Mouse (Mus musculus) adrenal gland, adult 2 months (tissue): Measurements from ENCODE around the gene Rrbp1. TPM values are rescaled to one million over a fixed set of nuclear protein-coding genes. Genes with fewer than 3 reads are reported as not detected.
A peak's percentile ranks its signal among the peaks of the same experiment; 100 is the strongest.

Experiments used
- DNase-seq: peaks from one replicate; pipeline ENCODE4 v3.0.0; 2021
- polyA plus RNA-seq: library from polyadenylated mRNA; depleted of rRNA; stranded (reverse); fragments of >200 nt; gene quantifications from 2 replicates; pipeline ENCODE4 v1.2.3, GENCODE M21; 2012
- total RNA-seq, 2 experiments: library from RNA; stranded (reverse); gene quantifications; 2 replicates each; pipeline ENCODE4 v1.2.3; 2021

The Rrbp1 gene
- total and polyA plus RNA-seq, 3 experiments, result 36.0 to 193 (median 162) TPM

DNA sequence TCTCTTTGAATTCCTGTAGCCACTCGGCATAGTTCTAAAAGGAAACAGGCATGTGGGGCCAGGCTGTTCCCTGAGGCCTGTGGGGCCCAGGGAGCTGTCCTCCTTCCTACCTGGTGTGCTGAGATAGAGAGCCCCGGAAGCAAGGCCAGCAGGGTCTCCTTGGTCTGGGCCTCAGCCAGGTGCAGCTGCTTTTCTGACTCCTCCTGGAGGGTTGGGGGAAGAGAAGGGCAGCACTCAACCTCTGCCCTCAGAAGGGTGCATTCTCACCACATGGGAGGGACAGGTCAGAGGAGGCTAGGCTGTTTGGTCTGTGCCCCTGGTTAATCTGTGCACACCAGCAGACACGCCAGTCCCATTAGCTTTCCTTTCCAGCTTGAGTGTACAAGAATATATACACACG lies 56.1 kb downstream of the Rrbp1 start:
- no peak for DNase-seq

DNA sequence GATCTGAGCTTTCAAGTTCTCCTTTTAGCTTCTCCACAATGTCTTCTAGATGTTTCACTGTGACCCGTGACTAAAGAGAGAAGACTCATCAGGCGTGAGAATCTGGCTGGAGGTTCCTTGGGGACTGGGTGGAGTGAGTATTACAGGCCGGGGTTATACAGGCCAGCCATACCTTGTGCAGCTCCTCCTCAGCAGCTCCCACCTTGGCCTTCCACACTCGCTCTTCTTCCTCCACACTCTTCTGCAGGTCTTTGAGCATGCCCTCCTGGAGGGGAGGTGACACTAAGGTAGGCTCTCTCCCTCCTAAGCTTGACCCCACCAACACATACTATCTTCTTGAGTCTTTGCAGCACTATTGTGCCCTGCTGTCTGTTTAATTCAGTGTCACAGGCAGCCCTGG lies 57.1 kb downstream of the Rrbp1 start:
- no peak for DNase-seq

DNA sequence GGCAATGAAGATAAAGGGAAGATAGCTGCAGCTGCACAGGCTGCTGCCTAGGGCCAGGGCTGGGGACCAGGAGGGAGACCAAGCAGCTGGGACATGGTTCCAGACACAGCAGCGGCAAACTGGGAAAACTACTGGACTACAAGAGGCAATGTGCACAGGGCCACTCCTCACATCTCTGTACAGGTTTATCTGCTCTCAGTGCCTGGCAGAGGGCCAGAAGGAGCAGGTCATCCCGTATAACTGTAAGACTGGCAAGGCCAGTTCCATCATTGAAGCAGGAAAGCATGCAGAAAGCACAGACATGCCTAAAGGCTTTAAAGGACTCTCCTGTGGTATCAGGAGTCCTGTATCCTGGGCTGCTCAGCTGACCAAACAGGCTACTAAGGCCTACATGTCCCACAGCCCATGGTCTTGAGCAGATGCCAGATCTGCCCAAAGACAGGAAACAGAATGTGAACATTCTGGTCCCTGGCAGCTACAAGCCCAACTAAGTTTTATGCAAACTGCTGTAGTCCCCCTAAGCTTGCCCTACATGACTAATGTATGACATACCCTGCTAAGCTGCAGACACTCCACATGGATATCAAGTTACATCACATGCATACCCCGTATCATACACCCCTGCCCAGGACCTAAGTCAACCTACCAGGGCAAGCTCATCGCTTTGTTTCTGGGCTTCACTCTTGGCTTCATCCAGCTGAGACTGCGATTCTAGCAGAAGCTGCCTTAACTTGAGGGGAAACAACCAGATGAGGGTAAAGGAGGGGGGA lies 59.3 kb downstream of the Rrbp1 start:
- DNase-seq, result peak; percentile 36

DNA sequence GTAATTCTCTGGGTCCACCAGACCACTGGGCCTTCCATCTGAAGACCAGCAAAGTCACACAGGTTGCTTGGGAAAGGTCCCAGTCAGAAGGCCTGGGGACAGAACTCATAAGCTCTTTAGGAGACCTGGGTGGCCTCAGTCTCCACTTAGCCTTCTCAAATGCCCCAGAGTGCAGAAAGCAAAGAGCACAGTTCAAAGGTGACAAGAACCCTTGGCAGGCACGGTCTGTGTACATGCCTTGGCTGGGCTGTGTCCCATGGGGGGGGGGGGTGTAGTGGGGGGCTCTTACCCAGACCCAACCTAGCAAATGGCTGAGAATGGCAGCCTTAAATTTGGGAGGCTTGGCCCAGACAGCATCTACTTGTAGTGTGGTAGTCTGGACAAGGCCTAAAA lies 60.0 kb downstream of the Rrbp1 start:
- no peak for DNase-seq

DNA sequence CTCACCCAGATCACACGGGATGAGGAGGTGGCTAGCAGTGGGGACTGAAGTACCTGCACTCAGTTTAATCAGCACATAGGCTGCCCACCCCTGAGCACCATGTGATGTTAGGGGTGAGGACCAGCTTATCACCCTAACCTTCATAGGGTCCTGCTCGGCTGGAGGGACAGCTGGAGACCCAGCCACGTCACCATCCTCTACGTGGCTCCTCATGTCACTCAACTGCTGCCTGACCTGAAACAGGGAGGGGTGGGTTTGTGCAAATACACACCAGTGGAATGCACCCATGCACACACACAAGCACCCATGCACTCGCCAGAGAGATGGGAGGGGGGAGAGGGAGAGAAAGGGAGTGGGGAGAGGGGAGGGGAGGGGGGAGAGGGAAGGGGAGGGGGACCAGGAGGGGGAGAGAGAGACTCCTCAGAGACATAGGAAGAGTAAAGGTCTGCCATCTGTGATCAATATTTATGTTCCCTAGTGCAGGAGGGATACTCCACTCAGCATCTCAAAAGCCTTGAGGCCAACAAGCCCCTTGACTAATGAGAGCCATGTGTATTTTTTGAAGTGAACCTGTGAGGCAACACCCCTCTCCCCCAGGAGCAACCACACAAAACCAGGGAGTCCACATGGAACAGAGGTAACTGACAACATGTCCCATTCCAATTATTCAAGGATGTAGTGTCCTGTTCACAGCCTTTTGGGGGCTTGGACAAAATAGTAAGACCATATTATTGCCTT lies 60.6 kb downstream of the Rrbp1 start:
- no peak for DNase-seq

DNA sequence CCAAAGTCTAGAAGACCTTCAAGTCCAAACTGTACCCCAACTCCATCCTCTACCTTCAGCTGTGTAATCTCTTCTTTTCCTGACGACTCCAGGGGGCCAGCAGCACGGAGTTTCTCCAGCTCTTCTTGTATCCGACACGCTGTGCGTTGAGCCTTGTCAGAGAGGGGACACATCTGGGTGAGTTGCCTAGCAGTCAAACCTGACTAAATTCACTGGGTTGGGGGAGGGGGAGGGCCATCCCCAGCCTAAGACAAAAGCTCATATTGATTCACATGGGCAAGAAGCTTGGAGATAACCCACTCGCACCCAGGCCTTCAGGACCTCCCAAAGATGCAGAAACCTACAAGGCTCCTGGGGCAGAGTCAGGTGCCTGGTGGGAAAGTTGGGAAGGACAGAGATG lies 61.8 kb downstream of the Rrbp1 start:
- DNase-seq, result no peak

DNA sequence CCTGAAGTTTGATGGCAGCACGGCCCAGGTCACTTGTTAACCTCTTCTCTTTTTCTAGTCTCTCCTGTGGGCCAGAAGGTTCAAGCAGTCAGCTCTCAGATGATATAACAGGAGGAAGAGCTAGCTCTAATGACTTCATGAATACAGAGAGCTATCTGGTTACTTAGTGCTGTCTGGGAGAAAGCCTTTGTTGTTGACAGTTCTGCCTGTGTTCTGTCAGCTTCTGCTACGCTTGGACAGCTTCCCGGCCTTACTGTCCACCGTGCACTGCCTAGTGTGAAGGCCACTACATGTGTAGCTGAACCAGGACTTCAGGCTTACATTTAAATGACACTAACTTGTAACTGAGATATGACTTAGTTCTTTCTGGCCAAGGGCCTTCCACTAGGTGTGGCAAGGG lies 62.6 kb downstream of the Rrbp1 start:
- no peak for DNase-seq

DNA sequence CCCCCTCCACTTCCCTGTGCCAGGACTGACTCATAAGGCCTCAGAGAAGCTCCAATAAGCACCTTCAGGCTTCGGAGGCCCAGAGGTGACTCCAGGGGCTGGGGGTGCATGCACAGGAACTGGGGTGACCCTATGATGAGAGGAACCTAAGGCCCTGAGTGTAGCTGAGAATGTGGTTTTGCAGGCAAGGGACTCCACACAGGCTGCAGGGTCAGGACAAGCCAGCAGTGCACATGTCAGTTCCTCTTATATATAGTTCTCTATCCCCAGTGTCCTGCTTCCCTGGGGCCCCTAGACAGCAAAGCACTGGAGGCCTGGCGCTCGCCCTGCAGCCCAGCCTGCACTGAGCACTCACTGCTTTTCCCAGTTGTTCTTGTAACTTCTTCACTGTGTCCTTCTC lies 63.1 kb downstream of the Rrbp1 start:
- no peak for DNase-seq

DNA sequence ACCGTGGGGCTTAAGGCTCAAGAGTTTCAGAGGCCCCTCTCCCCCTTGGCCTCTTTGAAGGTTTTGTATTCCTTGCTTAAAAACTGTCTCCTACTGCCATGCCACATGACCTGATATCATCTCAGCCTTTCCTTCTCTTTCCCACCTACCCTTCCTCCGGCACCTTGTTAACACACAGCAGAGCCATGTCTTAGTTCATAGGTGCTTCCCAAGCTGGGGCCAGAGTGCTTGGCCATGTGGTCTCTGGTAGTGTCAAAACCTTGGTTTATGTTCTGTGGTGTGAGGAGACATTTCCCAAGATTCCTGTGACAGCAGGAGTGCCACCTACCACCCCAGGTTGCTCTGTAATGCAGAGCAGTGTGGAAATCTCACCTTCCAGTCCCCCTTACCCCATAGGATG lies 64.7 kb downstream of the Rrbp1 start:
- no peak for DNase-seq

DNA sequence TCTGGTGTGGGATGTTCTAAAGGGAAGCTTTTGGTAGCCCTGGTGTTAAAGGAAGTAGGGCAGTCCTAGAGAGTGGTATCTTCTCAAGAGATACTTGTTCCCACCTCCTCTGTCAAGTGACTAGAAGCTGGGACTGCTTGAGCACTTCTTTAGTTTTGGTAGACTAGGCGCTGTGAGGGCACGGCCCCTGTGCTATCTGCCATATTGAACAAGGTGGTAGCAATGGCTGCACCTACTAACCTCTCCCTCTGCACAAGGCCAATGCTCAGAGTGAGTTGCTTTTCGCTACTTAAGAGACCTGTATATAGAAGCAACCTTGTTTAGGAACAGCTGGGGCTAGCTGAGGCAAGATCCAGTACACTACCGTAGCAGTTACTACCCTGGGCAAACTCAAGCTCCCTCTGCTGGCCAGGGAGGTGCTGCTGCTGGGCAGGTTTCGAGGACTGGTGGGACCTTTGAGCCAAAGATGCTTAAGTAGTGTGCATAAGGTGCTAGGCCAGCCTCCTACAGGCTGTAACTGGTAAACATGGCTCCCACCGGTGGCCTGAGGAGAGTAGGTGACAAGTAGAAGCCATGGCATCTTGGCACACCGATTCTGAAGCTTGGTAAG lies 65.5 kb downstream of the Rrbp1 start:
- peak; percentile 41 for DNase-seq

DNA sequence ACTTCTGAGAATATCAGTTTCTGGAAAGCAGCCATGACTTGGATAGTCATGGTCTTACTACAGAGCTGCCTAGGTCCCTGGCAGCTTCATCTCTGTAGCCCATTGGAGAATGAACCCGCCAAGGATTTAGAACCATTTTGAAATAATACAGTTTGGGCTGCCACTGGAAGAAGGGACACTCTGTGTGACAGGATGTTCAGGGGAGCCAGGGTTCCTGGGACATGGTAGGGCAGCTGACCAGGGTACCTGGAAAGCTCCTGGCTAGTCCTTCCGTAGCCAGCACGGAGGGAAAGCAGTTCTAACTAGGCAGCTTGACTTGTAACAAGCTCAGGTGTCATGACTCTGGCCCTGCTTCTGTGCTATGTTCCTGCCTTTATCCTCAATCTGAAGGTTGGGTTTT lies 66.3 kb downstream of the Rrbp1 start:
- no peak for DNase-seq

DNA sequence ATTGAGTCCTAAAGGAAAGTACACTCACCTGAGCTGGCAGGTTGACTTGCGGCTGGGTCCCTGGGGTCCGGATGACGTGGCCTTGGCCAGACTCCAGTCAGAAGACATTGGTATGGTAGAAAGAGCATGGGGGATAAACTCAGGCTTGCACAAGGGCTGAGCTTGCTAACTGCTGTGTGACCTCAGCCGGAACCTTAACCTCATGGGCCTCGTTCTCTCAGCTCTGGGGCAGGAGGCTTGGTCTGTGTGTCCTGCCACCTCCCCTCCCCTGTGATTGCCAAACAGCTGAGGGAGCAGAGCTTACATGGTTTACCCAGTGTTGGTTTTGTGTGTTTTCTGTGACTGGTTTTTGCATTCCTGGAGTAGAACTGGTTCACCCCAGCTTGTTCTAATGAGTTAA lies 70.7 kb downstream of the Rrbp1 start:
- no peak for DNase-seq

DNA sequence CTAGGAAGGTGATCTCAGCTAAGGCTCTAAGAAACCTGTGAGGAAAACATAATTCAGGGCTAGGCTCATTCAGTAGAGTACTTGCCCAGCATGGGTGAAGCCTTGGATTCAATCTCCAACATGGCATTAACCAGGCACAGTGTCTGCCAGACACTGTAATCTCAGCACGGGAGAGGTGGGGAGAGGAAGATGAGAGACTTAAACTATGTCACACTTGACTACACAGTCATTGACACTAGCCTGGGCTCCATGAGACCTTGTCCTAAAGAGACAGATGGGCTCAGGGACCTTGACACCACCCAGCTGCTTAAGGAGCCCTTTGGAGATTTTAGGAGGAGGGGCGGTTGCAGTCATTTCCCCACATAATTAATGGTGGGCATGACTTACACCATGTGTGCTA lies 73.2 kb downstream of the Rrbp1 start:
- DNase-seq, result peak; percentile 40

DNA sequence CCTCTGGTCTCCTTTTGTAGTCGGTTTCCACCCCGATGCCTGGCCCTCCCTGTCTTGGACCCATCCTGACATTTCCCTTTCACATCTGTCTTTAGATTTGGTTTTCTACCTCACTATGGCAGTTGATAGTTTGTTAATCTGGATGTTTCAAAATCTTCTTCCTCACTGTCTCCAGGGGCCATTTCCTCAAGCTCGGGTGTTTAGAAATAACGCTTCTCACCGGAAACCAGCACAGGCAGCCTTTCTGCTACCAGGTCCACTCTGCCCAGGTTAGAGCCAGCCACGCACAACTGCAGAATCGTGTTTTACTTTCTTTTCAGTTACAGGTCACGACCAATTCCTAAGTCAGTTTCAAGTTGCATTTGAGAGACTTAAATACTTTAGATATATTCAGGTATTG lies 76.6 kb downstream of the Rrbp1 start:
- DNase-seq, result no peak

DNA sequence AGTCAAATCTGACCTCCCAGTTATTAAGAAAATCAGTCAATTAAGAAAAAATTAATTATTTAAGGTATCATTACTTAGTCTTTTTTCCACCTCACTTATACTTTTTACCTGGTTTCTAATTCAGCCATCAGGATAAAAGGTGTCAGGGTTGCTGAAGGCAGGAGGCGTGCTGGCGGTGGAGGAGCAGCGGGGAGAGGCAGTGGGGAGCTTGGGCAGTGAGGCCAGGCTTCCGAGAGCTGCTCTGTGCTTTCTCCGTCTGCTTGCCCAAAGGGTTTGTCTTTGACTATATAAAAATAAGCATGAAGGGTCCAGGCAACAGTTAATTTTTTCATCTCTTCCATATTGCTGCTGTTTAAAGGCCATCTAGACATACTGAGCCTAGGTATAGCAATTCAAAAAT lies 77.5 kb downstream of the Rrbp1 start:
- no peak for DNase-seq

DNA sequence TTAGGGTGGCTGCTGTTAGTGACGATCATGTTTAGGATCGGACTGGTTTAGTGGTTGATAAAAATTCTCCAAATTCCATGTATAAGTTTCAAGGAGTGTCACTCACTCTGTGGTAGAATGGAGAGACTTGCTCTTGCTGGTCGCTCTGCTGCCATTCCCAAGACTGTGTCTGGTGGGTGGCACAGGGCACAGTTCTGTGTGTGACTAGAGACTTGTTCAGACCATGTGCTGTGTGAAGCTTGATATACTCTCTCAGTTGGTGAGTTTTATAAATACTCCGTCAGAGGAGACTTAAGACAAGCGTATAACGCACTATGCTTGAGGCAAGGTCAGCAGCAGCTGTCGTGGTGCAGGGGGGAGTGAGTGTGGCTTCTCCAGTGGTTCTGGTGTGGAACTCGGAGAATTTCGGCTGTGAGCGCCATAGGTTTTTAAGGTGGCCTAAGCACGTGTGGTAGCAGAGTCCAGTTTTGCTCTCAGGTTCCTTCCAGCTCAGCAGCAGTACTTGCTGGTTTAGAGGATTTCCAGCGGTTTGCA lies 78.7 kb downstream of the Rrbp1 start:
- no peak for DNase-seq

DNA sequence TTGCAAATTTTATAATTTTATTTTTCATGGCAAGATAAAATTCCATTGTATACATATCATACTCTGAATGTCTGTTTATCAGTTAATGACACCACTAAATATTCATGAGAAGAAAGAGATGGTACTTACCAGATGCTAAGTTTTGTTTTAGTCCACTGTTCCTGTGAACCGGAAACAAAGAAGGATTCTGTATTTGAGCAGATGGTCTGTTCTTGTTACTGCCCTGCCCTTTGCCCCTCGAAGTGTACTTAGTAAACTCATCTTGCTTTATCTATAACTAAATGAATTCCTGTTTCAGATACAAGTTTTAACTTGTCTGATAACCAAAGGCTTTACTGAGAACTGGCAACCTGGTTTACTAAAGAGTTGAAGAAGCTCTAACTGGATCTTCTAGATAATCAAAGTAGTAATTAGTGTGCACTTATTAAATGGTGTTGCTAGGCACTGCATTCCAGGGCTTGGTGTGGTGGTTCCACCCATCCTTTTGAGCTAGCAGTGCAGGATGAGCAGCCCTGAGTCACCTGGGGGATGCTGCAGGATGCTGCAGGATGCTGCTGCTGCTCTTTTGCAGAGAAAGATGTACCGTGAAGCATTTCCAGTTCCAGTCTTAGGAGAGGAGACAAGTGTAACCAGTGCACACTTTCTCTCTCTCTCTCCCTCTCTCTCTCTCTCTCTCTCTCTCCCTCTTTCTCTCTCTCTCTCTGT lies 81.3 kb downstream of the Rrbp1 start:
- no peak for DNase-seq

DNA sequence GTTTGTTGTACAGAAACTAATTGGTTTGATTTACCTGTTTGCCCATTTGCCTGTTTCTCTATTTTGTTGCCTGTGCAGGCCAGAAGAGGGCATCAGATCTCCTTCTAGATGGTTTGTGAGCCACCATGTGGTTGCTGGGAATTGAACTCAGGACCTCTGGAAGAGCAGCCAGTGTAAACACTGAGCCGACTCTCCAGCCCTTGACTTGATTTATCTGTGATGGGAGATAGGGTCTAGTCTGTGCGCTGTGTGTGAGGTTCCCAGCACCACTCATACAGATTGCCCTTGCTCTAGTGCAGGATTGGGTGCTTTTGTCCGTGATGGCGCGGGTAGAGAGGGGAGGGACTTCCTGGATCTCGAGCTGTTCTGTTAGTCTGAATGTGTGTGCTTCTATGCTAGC lies 85.2 kb downstream of the Rrbp1 start:
- DNase-seq, result no peak

DNA sequence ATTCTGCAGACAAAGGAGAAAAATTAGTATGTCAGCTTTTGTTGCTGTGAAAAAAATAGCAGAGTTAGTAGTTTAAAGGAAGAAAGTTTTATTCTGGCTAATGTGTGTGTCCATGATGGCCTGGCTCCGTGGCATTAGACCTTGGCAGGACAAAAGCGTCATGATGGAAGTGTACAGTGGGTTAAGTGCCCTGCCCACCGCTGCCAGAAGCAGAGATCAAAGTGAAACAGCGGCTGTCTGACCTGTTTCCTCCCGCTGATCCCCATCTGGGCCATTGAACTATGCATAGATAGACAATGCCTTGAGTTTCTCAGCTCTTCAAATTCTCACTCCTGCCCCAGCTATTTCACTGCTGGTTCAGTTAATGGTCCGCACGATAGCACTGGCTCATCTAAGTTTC lies 87.0 kb downstream of the Rrbp1 start:
- DNase-seq, result peak; percentile 63

DNA sequence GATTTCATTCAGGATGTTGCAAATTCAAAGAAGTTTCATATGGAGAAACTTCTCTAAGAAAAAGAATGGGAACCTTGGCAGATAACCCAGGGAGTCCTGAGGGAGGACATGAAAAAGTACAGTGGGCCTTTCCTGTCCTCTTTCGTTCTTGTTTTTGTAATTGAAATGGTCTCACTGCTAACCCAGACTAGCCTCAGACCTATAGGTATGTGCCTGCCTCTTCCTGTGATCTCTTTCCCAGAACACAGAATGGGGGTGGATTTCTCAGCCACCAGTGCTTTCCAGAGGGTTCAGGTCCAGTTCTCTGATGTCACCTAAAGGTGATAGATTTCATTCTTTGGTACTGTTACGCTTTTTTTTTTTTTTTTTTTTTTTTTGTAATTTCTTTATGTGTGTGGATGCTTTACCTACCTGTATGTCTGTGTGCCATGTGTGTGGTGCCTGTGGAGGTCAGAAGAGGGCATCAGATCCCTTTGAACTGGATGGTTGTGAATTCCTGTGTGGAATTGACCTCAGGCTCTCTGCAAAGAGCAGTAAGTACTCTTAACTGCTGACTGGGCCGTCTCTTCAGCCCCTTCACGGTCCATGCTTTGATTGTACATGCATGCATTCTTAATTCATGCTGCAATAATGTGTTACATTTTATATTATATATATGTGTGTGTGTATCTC lies 92.1 kb downstream of the Rrbp1 start:
- DNase-seq, result no peak

DNA sequence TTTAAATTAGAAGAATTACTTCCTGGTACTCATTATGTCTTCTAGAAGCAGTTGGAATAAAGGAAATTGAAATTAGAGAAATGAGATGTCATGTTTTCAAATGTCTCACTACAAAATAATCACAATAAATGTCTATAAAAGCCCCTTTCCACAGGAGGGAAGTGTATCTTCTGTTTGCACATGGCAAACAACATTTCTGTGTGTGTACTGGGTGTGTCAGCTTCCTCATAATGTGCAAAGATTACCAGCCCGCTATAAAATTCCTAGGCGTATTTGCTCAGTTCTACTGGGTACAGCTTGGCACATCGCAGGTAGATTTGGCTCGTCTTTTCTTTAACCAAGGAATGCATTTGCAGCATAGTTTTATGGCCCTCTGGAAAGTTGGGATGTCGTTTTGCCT lies 93.4 kb downstream of the Rrbp1 start:
- DNase-seq, result no peak

DNA sequence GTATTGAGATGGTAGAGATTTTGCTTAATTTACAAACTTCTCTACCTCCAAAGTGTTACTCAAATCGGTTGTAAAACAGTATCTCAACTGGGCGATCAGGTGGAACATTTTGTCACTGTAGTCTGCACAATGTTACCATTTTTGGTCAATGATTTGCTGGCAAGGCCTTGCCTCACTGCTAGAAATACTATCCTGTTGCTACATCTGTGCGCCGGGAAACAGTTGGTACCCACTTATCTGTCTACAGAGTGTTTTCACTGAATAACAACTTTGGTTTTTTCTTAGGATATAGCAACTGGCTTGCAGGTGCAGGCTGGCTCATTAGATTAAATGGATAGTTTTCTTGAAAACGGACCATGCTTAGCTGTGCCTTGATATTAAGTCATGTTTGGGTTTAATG lies 94.8 kb downstream of the Rrbp1 start:
- peak; percentile 43 for DNase-seq
